Mouse (Mus musculus) T-helper 1 cell (primary cell): ENCODE measurements around the gene Acbd5.

ENCODE experiments used
- in situ Hi-C: fragments of 300-600 bp; cut with MboI, MseI; formaldehyde crosslinking; loops from one replicate; pipeline ENCODE4 v1.15.1; 2025; ENCODE audit warnings: high pct_unique_total_duplicates

Gene Acbd5

GRCm38 (mm10) chr2:23067552-23068369, at the start of gene Acbd5:
TSS of gene Acbd5 (plus strand) at chr2:23068167.
- in situ Hi-C loops = no loop called here

- in situ Hi-C loops = no loop called here
Measured at GRCm38 (mm10) chr2:23019170-23019569, 48.8 kb upstream of the Acbd5 start.

- in situ Hi-C loops = no loop called here
Measured at GRCm38 (mm10) chr2:23021320-23021719, 46.6 kb upstream of the Acbd5 start.

GRCm38 (mm10) chr2:23021721-23022120, 46.2 kb upstream of the Acbd5 start:
- in situ Hi-C loops = no loop called here

GRCm38 (mm10) chr2:23023023-23023422, 44.9 kb upstream of the Acbd5 start:
- in situ Hi-C loops = no loop called here

GRCm38 (mm10) chr2:23023714-23024282, 44.2 kb upstream of the Acbd5 start:
- in situ Hi-C loops = no loop called here

GRCm38 (mm10) chr2:23026379-23026778, 41.6 kb upstream of the Acbd5 start:
- in situ Hi-C loops = no loop called here

- in situ Hi-C loops = no loop called here
Measured at GRCm38 (mm10) chr2:23028826-23029225, 39.1 kb upstream of the Acbd5 start.

- in situ Hi-C loops = loop anchor here (5.0 kb wide), 1 partner anchor 47 kb away; no protein-coding TSS in a partner anchor
Measured at GRCm38 (mm10) chr2:23030631-23031030, 37.3 kb upstream of the Acbd5 start.

- in situ Hi-C loops = loop anchor here (5.0 kb wide), 1 partner anchor 42 kb away; no protein-coding TSS in a partner anchor
Measured at GRCm38 (mm10) chr2:23034692-23035435, 33.1 kb upstream of the Acbd5 start.

- in situ Hi-C loops = no loop called here
Measured at GRCm38 (mm10) chr2:23035467-23035866, 32.5 kb upstream of the Acbd5 start.

- in situ Hi-C loops = no loop called here
Measured at GRCm38 (mm10) chr2:23039082-23040000, 28.6 kb upstream of the Acbd5 start.

- in situ Hi-C loops = loop anchor here (10.0 kb wide), 1 partner anchor 245 kb away; no protein-coding TSS in a partner anchor
Measured at GRCm38 (mm10) chr2:23040001-23040646, 27.8 kb upstream of the Acbd5 start, which contains the start of gene Abi1. TSS of gene Abi1 (minus strand) at chr2:23040241.

- in situ Hi-C loops = loop anchor here (10.0 kb wide), 1 partner anchor 246 kb away; no protein-coding TSS in a partner anchor
Measured at GRCm38 (mm10) chr2:23040690-23041089, 27.3 kb upstream of the Acbd5 start.

- in situ Hi-C loops = loop anchor here (10.0 kb wide), 1 partner anchor 247 kb away; no protein-coding TSS in a partner anchor
Measured at GRCm38 (mm10) chr2:23041457-23041856, 26.5 kb upstream of the Acbd5 start.

- in situ Hi-C loops = loop anchor here (10.0 kb wide), 1 partner anchor 247 kb away; no protein-coding TSS in a partner anchor
Measured at GRCm38 (mm10) chr2:23042189-23042588, 25.8 kb upstream of the Acbd5 start.

- in situ Hi-C loops = loop anchor here (10.0 kb wide), 1 partner anchor 251 kb away; no protein-coding TSS in a partner anchor
Measured at GRCm38 (mm10) chr2:23045703-23046102, 22.3 kb upstream of the Acbd5 start.

- in situ Hi-C loops = loop anchor here (10.0 kb wide), 1 partner anchor 253 kb away; no protein-coding TSS in a partner anchor
Measured at GRCm38 (mm10) chr2:23048006-23048405, 20.0 kb upstream of the Acbd5 start.

GRCm38 (mm10) chr2:23051890-23052289, 16.1 kb upstream of the Acbd5 start:
- in situ Hi-C loops = no loop called here

GRCm38 (mm10) chr2:23052523-23052922, 15.4 kb upstream of the Acbd5 start:
- in situ Hi-C loops = no loop called here
